Mouse (Mus musculus): Measurements from ENCODE around the gene Tnfaip1.
A peak's percentile ranks its signal among the peaks of the same experiment; 100 is the strongest.

DNA sequence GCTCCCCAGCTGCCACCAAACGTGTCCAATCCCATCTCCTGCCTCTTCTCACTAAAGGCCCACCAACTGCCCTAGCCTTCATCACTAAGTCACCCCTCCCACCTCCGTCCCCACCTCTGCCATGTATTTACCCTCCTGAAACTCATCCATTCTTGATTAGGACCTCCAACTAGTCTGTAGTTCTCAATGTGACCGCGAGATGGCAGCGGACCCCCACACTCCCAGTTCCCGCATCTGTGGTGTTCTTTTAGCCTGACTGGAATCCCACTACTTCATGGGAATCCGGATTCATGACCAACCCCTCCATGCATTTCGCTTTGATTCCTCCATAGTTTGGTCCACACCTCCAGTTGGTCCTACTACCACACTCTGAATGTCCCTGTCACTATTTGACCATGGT lies 48.0 kb downstream of the Tnfaip1 start:
- TF ChIP-seq TCF12 (IDR thresholded peaks at IDR 0.05; ENCODE audit: low read depth, low read length) = no peak
- peak; percentile 85 for TF ChIP-seq SMC3 (IDR thresholded peaks at IDR 0.05; ENCODE audit: low read depth, low read length)
